Mouse (Mus musculus): ENCODE measurements around the gene Ifnl3. TPM values are rescaled to one million over a fixed set of nuclear protein-coding genes. Genes with fewer than 3 reads are reported as not detected.
"Not testable (repeated sequence)": the region's sequence is repeated elsewhere in the genome, so short reads cannot be mapped to it uniquely, and the experiment has no call there.

The Ifnl3 gene
- polyA plus RNA-seq, 1 experiment from 2014 or later = not detected

DNA sequence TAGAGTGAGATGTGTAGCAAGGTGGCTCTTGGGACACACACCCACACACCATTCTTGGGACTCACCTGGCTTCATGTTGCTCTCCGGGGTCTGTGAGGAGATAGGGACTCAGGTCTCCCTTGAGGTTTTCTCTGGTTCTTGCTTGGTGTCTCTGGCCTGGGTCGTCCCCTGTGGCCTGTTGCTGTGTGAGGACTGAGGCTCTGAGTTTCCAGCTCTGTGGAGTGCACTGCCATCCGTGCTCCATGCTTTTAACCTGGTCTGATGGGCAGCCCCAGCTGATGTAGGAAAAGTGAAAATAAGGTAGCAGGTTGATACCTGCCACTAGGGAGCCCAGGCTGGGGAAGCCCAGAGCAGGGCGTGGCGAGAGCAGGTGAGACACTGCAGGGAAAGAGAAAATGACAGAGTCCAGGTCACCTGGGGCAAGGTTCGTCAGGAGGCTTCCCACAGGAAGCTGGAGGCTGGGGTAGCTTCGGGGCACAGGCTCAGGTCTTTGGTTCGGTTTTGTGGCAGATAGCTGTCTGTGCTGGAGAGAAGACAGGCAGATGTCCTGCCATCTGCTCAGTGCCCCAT is 12.1 kb upstream of the Ifnl3 start, which contains the start of gene Ifnl2:
Ifnl2 (minus strand) TSS at position 51 of the 570 bp plus-strand sequence.
- WGBS = 65% methylated on average over 8 of the region's 8 CpGs
- H3K36me3 ChIP-seq; H3K27ac ChIP-seq; H3K9me3 ChIP-seq; H3K4me2 ChIP-seq (replicated peaks); ATAC-seq (ENCODE audit: low FRiP score, low read depth); H3K27me3 ChIP-seq (replicated peaks); H3K4me1 ChIP-seq; H3K4me3 ChIP-seq; H3K9ac ChIP-seq: not testable (repeated sequence)

DNA sequence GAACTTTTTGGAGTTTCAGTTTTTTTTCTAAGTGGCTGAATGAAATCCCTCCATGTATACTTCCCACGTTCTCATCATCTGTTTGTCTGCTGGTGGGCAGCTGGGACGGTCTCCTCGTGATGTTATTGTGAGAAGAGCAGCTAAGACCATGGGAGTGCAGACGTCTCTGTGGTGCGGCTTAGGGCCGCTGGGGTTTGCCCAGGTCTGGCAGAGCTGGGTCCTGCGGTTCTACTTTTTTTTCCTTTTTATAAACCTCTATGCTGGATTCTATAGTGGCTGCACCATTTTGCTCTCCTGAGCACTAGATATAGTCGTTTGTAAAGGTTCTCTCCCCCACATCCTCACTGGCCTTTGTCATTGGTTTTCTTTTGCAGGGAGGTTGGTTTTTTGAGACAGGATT is 11.2 kb upstream of the Ifnl3 start:
- Histone ChIP-seq H3K36me3 (no peaks in the 10 kb centered on the region), H3K4me3 (no peak overlapping the region), H3K4me1 (no peaks in the 10 kb centered on the region), H3K9ac (no peak overlapping the region), H3K9me3 (no peaks in the 10 kb centered on the region), H3K4me2 (replicated peaks) (no peak overlapping the region), H3K27me3 (replicated peaks) (no peaks in the 10 kb centered on the region), H3K27ac (no peak overlapping the region)
- 77% methylated on average over 8 of the region's 8 CpGs for WGBS
- ATAC-seq (ENCODE audit: low FRiP score, low read depth) = no peak

DNA sequence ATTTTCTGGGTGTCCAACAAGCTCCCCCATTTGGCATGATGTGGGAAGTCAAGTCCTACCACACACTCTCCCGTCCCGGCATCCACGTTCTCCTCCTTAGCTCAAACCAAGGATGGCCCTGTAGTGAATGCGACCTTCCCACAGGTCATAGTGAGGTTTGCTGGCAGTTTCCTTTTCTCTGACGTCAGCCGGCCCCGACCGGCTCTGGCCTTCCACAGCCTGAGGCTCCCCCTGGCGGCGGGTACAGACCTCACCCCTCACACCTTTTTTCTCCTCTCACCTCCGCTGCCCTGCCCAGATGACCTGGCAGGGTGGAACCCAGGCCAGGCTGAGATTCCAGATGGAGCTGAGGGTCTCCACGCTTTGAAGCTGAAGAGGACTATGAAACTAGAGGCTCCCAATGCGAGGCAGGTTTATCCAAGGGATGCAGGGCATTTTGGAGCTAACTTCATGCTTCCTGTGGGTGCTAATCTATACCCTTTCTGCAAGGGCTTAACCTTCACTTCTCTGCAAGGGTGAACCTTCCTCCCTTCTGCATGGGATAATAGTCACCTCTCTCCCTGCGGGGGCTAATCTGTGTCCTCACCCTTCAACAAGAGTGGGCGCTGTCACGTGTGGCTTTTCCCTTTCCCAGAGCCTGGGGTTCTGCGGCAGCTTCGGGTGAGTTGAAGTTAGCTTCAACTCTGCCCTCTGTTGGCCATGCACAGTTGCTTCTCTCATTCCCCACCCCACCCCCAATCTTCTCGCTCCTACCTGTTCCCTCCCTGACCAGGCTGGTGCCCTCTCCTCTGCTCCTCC is 5.5 kb downstream of the Ifnl3 start:
- Histone ChIP-seq H3K9ac (no peak overlapping the region), H3K27ac (no peak overlapping the region), H3K36me3 (no peaks in the 10 kb centered on the region), H3K27me3 (replicated peaks) (no peaks in the 10 kb centered on the region), H3K9me3 (no peaks in the 10 kb centered on the region), H3K4me3 (no peak overlapping the region), H3K4me2 (replicated peaks) (no peak overlapping the region), H3K4me1 (no peaks in the 10 kb centered on the region)
- ATAC-seq (ENCODE audit: low FRiP score, low read depth) = peak; percentile 29; the same call in 1 of the 2 replicates
- 6% methylated on average over 19 of the region's 19 CpGs for WGBS

DNA sequence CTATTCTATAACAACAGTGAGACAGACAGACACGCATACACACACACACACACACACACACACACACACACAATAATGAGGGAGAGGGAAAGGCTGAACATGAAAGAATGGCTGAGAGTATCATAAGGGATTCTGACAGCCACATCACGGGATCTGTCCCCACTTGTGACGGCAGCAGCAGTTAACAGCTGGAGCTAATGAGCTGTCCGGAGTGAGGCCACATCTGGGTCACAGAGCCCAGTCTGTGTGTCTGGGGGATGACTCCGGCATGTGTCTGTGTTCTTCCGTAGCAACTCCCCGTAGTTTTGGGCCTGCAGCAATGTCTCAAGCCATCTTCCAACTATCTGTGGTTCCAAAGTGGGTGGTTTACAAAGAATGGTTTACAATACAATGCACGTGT is 9.4 kb downstream of the Ifnl3 start:
- Histone ChIP-seq H3K9ac (no peak overlapping the region), H3K27me3 (replicated peaks) (no peaks in the 10 kb centered on the region), H3K4me3 (no peak overlapping the region), H3K9me3 (no peaks in the 10 kb centered on the region), H3K4me1 (no peaks in the 10 kb centered on the region), H3K4me2 (replicated peaks) (no peak overlapping the region), H3K36me3 (no peaks in the 10 kb centered on the region), H3K27ac (no peak overlapping the region)
- ATAC-seq (ENCODE audit: low FRiP score, low read depth) = no peak
- 77% methylated on average over 8 of the region's 8 CpGs for WGBS

DNA sequence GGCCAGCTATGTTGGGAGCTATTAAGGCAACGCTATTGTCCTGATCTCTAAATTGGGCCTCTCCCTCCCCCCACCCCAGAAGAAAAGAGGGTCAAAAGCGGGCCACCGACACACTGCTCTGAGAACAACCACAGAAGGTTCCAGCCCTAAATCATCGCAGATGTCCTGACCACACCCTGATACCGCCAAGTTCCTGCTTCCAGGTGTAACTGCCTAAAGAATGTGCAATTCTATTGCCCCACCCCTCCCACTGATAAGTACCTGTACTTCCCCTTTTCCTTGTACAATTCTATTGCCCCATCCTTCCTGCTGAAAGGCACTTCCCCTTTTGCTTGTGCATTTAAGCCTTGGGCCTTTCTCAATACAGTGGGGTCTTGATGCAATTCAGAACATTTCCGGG is 16.2 kb downstream of the Ifnl3 start:
- not testable (repeated sequence) for H3K27ac ChIP-seq; H3K4me2 ChIP-seq (replicated peaks); H3K4me1 ChIP-seq; H3K36me3 ChIP-seq; H3K9me3 ChIP-seq; H3K27me3 ChIP-seq (replicated peaks); H3K9ac ChIP-seq; ATAC-seq (ENCODE audit: low FRiP score, low read depth); H3K4me3 ChIP-seq
- WGBS = 89% methylated on average over 6 of the region's 6 CpGs

DNA sequence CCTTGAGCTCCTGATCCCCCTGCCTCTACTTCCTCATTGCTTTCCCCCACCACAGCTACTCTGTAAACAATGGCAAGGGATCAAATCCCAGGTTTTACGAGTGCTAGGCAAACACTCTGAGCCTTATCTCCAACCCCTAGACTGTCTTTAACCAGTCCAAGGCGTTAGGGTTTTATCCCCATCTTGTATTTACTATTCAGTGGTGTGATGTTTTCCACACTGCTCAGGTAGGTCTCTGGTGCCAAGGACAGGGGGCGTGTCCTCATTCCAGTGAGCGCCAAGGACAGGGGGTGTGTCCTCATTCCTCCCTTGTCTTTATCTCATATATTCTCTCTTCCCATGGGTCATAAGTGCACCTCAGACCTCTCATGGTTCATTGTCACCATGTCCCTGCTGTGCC is 17.9 kb downstream of the Ifnl3 start, which contains the start of gene Sycn:
Sycn (plus strand) TSS at position 360 of the 400 bp plus-strand sequence.
- 83% methylated on average over 4 of the region's 4 CpGs for WGBS
- no peak within 1 kb of the TSS for H3K4me3 ChIP-seq
- ATAC-seq (ENCODE audit: low FRiP score, low read depth) = no peak

DNA sequence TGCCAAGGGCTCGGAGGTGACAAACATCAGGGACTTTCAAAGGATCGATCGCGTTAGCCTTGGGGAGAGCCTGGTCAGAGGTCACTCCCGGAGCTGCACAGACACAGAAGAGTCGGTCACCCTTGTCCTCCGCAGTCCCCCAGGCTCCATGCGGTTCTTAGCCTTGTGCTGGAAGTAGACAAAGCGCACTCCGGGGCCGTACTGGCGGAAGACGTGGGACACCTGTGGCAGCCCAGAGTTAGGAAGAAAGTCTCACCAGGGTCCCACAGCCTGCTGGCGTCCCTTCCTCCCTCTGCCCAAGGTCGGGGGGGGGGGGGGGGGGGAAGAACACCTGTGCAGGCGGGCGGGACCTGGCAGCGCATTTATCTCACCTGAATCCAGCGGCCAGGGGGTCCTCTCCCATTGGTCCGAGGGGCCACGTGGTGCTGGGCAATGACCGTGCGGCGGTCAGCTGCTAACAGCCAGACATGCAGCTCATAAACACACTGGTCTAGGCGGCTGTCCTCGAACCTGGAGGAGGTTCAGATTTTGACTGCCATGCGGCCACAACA is 21.5 kb downstream of the Ifnl3 start:
- no peaks in the 10 kb centered on the region for H3K9me3 ChIP-seq
- no peak overlapping the region for H3K9ac ChIP-seq
- no peak overlapping the region for H3K27ac ChIP-seq
- no peak for ATAC-seq (ENCODE audit: low FRiP score, low read depth)
- peak overlapping the region; percentile 54 for H3K4me2 ChIP-seq (replicated peaks)
- no peaks in the 10 kb centered on the region for H3K36me3 ChIP-seq
- H3K4me1 ChIP-seq = peaks cover 12% of the 10 kb centered on the region; the same call in 1 of the 2 replicates
- H3K27me3 ChIP-seq (replicated peaks) = peaks cover 43% of the 10 kb centered on the region
- H3K4me3 ChIP-seq = no peak overlapping the region
- 3% methylated on average over 27 of the region's 27 CpGs for WGBS

More for the DNA sequence above, 17.9 kb downstream of the Ifnl3 start, which contains the start of gene Sycn:
- Histone ChIP-seq H3K4me1 (peaks cover 8% of the 10 kb centered on the region; the same call in 1 of the 2 replicates), H3K9me3 (no peaks in the 10 kb centered on the region), H3K27ac (no peak within 1 kb of the TSS), H3K4me2 (replicated peaks) (no peak within 1 kb of the TSS), H3K9ac (no peak within 1 kb of the TSS), H3K36me3 (no peaks in the 10 kb centered on the region), H3K27me3 (replicated peaks) (peaks cover 16% of the 10 kb centered on the region)

DNA sequence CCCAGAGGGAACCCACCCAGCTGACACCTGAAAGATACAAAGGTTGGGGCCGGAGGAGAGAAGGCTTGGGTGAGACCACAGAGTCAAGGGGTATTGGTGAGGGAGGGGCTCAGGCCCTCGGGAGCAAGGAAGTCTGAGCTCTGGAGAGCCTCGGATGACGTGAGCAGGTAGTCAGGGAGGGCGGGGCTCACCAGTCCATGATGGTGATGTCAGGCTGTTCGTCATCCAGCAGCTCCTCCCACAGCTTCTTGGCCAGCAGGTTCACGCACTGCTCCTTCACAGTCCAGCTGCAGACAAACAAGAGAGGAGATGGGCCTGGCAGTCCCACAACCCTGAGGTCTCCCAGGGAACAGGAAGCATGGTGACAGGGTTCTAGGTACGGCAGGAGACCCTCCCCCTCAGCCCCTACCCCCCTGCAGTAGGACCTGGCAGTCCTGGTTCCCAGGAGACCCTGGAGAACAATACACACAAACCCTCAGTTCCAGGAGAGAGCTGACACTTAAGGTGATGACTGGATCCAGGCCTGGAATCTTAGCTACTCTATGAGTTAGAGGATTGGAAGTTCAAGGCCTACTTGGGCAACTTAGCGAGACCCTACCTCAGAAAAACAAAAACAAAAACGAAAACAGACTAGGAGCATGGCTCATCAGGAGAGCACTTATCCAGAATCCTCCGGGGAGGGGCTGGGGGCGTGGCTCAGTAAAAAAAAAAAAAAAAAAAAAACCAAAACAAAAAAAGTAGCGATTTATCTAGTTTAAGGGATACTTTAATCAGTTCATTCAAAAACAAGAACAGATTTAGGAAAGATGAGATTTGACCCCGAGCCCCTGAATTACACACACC is 22.6 kb downstream of the Ifnl3 start:
- WGBS = 23% methylated on average over 14 of the region's 14 CpGs
- Histone ChIP-seq H3K4me1 (peaks cover 12% of the 10 kb centered on the region; the same call in 1 of the 2 replicates), H3K4me3 (no peak overlapping the region), H3K9me3 (no peaks in the 10 kb centered on the region), H3K27me3 (replicated peaks) (peaks cover 43% of the 10 kb centered on the region), H3K27ac (no peak overlapping the region), H3K4me2 (replicated peaks) (no peak overlapping the region), H3K9ac (no peak overlapping the region), H3K36me3 (no peaks in the 10 kb centered on the region)
- ATAC-seq (ENCODE audit: low FRiP score, low read depth) = no peak

DNA sequence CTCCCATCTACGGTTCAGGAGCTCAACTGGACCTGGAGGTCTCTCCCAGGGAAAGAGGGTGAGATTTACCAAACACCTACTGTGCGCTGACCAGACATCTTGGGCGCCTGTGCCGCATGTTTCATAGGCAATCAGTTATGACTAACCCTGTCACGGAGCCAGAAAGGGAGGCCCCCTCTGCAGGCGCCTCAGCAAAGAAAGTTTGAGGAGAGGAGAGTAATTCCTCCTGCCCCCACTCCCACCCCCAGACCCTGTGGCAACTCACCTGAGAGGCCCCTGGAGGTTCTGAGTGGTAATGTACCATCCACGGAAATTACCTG is 23.2 kb downstream of the Ifnl3 start:
- Histone ChIP-seq H3K4me2 (replicated peaks) (0 out of 2 replicates have a peak overlapping the region, but pooled peaks have one; percentile 61), H3K4me3 (no peak overlapping the region), H3K27me3 (replicated peaks) (peaks cover 43% of the 10 kb centered on the region), H3K36me3 (no peaks in the 10 kb centered on the region), H3K9me3 (no peaks in the 10 kb centered on the region), H3K27ac (no peak overlapping the region), H3K4me1 (peaks cover 12% of the 10 kb centered on the region; the same call in 1 of the 2 replicates), H3K9ac (no peak overlapping the region)
- 48% methylated on average over 7 of the region's 7 CpGs for WGBS
- no peak for ATAC-seq (ENCODE audit: low FRiP score, low read depth)

DNA sequence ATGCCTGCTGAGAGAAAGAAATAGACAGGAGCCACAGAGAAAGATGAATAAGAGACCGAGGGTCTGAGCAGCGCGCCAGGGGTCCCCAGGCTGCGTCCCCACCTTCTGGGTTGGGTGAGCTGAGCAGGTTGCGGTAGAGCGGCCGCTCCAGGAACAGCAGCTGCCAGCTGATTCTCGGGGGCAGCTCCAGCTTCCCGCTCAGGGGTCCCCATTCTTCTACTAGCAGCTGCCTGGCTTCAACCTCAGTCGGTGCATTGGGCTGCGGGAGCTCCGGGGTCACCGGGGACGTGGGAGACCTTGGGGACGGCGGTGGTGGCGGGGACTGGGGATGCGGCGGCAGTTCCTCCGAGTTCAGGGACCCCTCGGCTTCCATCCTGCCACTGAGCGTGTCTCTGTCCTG is 24.0 kb downstream of the Ifnl3 start:
- Histone ChIP-seq H3K9me3 (no peaks in the 10 kb centered on the region), H3K36me3 (no peaks in the 10 kb centered on the region), H3K27me3 (replicated peaks) (peaks cover 43% of the 10 kb centered on the region), H3K4me1 (peaks cover 12% of the 10 kb centered on the region; the same call in 1 of the 2 replicates), H3K27ac (no peak overlapping the region), H3K9ac (peak overlapping the region; percentile 13; the same call in 1 of the 2 replicates), H3K4me3 (peak overlapping the region; percentile 33), H3K4me2 (replicated peaks) (peak overlapping the region; percentile 61)
- peak; percentile 23; the same call in 1 of the 2 replicates for ATAC-seq (ENCODE audit: low FRiP score, low read depth)
- WGBS = 3% methylated on average over 22 of the region's 22 CpGs

DNA sequence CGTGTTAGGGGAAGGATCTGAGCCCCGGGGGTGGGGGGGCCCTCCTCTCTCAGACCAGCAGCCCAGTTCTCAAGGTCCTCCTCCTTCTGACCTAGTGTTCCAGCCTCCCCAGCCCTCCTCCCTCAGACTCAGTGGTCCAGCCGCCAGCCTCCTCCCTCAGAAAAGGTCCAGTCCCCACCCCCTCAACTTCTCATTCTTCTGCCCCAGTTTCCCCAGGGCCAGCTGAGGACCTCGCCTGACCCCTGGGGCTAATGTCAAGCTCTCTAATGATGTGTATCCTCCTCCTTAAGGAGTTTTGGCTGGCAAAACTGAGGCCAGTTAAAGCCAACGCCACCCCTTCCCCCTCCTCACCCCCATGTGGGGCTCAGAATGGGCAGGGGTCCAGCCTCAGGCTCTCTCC is 24.5 kb downstream of the Ifnl3 start, which contains the start of gene Nccrp1:
Nccrp1 (minus strand) TSS at position 101 of the 400 bp plus-strand sequence.
- Histone ChIP-seq H3K4me3 (peak within 1 kb of the TSS; percentile 33), H3K36me3 (no peaks in the 10 kb centered on the region), H3K27ac (no peak within 1 kb of the TSS), H3K27me3 (replicated peaks) (peaks cover 43% of the 10 kb centered on the region), H3K4me2 (replicated peaks) (peak within 1 kb of the TSS; percentile 61), H3K9ac (peak within 1 kb of the TSS; percentile 13; the same call in 1 of the 2 replicates), H3K4me1 (peaks cover 12% of the 10 kb centered on the region; the same call in 1 of the 2 replicates), H3K9me3 (0 out of 2 replicates have a peak, but pooled peaks cover 1% of the 10 kb centered on the region)
- ATAC-seq (ENCODE audit: low FRiP score, low read depth) = 0 out of 2 replicates have a peak, but pooled peaks have one; percentile 9
- 5% methylated on average over 5 of the region's 5 CpGs for WGBS

Measured in neural tube, embryonic 12.5 days (tissue).